Mouse (Mus musculus) frontal cortex, postnatal 10 days (tissue): ENCODE measurements at regions not wholly inside any gene's neighbourhood (a gene's known extent, or its start where the extent isn't known, plus 50 kb on each side); places are given as distances from the start of the nearest gene placed in this dataset.

Experiments used
- DNase-seq, 2 experiments: peaks; one replicate each; pipeline ENCODE4 v3.0.0; 2022; ENCODE audit warnings: low spot score in 2 of 2, mixed read lengths in 1 of 2

DNA sequence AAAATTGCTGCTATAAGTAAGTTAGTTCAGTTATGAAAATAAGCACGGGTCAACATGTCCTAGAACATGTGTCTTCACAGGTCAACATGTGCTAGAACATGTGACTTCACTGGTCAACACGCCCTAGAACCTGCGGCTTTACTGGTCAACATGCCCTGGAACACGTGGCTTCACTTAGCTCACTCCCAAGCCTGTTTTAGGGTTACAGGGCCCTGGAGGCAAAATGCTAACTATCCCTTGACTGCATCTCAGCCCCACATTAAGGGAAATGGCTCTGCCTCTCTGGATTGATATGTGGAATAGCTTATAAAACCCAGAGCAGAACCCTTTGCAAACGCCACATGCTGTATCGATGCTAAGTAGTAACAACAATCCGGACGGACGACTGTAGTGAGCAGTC, 67.8 kb downstream of the Nkx6-1 start:
- DNase-seq, result no peak

DNA sequence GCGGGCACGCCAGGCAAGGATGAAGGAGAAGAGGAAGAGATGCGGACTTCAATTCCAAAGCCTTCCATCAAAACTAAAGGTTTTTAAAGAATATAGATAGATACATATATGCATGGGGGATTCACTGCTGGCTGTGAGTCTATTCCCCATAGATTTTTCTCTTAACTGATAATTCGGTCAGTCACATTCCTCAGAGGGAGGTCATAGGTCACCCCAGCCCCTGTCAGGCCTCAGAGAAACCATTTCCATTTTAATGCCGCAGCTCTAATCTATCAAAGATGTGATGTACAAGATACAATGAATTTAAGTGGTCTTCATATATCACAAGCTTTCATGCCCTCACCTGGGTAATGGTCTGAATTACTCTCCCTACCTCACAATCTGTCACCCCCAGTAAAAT, 73.6 kb downstream of the Nkx6-1 start:
- DNase-seq, result no peak

DNA sequence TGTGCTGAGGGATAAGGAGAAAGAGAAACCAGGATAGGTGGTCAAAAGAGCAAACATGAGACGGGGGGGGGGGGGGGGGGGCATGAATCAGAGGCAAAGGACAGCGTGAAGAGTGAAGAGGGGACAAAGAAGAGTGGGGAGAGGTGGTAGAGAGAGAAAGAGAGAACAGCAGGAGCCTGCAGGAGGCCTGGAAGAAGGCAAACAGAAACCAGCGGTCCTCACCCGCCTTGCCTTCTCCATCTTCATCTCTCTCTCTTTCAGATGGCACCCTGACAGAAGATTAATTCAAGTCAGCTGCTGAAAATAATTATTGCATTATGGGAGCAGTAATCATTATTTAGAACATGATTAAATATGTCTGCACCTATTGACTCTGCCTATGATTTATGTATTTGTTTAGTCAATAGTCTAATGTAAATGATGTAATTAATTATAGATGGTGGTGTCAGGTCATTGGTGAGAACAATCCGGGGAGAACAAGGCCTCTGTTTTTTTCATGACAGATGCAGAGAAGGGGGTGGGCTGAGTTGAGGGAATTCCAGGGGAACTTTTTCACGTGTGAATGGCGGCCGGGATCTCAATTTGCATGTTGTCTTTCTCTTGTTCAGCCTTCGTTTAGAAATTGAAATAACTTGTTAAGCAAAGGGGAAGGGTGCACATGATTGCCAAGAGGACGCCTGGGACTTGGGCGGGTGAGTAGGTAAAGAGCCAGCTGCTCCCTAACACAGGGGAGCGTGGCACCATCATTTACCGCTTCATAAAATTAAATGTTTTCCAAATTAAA, 74.3 kb downstream of the Nkx6-1 start:
- no peak for DNase-seq

DNA sequence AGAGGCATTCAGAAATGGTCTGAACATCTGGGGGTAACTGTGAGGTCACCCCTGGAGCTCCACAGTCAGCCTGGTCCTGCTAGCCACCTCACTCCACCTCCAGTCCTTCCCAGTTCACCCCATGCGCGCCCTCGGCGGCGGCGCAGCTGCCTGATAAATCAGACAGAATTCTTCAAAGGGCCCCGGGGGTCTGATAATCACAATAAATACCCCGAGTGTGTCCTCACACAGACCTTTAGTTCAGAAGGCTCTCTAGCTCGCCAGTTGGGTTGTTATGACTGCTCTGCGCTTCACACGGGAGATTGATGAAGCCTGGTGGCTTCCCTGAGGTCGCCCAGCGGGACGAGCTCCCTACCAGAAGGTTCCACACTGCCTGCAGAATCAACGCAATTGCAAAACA, 91.8 kb downstream of the Nkx6-1 start:
- DNase-seq, result no peak

DNA sequence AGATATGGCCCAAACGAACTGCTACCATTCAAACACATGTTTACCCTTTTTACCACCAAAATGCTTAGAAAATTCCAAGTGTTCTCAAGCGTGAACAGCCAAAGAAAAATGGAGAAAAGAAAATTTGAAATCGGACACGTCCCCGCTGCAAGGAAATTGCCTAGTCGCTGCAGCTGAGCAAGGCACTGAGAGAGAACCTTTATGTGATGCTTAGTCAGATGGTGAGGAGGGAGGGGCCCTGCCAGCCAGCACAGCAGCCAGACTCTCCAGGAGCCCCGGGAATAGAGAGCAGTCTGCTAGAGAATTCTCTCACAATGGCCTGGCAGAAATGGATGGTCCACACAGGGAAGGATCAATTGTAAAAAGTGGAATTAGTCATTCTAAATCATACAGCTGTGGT, 99.0 kb downstream of the Nkx6-1 start:
- DNase-seq, result peak in 1 of 2 experiments; percentile 5

DNA sequence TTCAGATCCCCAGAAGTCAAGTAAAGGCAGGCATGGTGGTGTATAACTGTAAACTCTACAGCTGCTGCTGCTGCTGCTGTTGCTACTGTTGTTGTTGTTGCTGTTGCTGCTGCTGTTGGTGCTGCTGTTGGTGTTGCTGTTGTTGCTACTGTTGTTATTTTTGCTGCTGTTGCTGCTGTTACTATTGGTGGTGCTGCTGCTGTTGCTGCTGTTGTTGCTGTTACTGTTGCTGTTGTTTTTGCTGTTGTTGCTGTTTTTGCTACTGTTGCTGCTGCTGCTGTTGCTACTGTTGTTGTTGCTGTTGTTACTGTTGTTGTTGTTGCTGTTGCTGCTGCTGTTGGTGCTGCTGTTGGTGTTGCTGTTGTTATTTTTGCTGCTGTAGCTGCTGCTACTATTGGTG, 104.4 kb downstream of the Nkx6-1 start:
- DNase-seq, result no peak

DNA sequence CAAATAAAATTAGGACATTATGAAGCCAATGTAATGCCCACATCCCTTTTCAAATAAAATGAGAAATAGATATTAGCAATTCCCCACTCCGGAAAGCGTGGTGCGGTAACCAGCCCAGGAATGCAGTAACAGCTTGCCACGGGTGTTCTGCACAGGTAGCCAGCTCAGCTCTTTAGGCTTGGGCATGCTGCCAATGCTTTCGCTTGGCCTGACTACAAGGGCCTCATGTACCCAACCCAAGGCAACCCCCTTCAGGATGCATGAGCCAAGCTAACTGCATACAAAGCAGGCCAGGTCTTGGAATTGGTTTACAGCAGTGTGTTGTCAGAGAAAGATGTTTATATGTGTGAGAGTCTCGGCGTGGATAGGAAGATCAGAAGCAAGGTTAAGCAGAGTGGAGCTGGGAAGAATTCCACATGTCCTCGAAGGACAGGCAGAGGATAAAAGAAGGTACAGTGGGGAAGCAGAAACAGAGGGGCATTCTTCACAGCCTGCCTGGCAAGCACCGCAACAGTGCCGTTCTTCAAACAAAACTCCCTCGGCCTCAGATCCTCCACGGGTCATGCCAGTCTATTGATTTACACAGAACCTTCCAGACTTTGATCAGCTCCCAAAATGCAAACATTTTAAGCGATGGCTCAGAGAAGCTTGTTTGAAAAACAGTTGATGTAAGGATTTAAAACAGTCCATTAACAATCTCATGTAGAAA, 106.4 kb downstream of the Nkx6-1 start:
- DNase-seq, result peak; percentile 8 to 19

DNA sequence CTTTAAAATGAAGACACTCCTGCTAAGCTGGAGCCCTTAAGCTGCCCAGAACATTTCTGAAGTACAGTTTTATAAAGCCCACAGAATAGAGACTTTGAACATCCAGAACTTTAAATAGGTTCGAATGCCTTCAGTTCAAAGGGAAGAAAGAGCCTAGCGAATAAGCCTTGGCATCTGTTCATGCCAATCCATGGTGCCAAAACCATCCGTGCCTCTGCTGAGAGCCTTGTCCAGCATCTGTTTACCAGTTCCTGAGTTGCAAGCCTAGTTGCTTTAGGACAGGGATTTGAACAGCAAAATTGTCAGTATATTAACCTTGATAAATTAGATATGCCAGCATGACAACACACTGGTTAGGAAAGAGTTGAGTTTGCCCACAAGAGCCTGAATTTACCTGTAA, 107.6 kb downstream of the Nkx6-1 start:
- no peak for DNase-seq

DNA sequence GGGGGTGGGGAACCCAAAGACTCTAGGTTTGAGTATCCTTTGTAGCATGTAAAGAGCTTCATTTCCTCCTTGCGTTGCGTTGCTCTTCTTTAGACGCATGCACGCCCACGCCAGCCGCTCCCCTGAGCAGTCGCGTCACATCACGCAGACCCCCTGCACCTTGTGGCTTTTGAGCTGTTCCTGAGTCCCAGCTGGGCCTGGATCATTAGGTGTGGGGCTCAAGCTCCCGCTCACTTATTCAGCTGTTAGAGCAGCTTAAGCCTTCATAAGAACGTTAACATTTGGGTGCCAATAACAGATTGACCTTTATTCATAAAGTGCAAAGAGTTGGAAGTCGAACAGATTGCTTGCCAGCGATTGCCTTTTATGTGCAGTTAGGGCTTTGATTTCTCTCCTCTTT, 121.5 kb downstream of the Nkx6-1 start:
- no peak for DNase-seq

DNA sequence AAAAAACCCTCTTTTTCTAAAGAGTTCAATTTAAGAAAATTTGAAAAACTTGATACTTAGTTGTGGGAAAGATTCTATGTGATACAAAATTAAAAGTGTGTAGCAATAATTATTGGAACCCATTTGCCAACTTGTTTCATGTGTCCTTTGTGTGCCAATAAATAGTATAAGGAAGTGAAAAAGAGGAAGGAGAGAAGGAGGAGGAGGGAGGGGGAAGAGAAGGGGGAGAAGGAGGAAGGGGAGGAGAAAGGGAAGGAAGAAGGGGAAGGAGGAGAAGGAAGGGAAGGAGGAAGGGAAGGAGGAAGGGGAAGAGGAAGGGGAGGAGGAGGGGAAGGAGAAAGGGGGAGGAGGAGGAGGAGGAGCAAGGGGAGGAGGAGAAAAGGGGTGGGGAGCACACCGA, 125.0 kb downstream of the Nkx6-1 start:
- no peak for DNase-seq

DNA sequence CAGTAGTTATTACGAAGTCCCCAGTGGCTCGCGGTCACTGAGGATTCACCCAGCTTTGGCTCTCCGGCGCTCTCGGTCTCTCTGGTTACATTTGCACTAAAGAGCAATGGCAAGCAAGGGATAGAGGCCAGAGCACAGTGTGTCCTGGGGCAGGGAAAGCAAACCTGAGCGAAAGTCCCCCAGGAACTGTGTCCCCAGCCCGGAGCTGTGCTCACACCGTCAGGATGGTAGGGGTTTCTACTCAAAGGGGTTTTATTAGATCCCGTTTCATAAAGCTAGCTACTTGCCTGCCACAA, 125.6 kb downstream of the Nkx6-1 start:
- DNase-seq, result no peak

DNA sequence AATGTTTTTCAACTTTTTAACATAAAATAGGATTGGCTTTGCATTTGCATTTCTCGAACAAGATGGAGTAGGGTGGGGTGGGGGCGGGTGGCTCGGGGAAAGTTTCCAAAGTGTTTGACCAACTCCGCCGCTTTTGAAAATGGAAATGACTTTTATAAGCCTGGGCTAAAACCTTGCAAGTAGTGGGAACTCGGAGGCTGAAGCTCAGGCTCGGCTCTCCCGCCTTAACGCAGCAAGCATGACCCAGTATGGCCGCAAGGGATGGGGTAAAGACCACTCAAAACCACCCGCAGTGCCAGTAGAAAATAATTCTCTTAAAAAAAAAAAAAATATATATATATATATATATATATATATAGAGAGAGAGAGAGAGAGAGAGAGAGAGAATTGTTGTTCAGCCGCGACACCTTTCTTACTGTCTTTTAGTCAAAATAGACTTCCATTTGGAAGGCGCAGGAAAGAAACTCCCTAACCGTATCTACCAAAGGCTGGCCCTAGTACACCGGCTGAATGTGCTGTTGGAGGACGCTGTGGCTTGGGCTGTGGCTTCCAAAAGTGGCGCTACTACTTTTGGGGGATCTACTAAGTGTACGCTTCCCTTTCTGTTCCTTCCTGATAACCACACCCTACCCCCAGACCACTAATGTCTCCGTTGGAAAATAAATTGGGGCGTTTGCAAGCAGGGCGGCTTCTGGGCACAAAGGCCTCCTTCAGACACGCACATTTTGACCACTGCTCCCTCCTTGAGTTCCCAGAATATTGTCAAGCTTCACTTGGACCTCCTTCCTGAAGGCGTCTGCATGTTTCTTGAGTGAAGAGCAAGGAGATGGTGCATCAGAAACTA, 126.2 kb downstream of the Nkx6-1 start:
- no peak for DNase-seq

DNA sequence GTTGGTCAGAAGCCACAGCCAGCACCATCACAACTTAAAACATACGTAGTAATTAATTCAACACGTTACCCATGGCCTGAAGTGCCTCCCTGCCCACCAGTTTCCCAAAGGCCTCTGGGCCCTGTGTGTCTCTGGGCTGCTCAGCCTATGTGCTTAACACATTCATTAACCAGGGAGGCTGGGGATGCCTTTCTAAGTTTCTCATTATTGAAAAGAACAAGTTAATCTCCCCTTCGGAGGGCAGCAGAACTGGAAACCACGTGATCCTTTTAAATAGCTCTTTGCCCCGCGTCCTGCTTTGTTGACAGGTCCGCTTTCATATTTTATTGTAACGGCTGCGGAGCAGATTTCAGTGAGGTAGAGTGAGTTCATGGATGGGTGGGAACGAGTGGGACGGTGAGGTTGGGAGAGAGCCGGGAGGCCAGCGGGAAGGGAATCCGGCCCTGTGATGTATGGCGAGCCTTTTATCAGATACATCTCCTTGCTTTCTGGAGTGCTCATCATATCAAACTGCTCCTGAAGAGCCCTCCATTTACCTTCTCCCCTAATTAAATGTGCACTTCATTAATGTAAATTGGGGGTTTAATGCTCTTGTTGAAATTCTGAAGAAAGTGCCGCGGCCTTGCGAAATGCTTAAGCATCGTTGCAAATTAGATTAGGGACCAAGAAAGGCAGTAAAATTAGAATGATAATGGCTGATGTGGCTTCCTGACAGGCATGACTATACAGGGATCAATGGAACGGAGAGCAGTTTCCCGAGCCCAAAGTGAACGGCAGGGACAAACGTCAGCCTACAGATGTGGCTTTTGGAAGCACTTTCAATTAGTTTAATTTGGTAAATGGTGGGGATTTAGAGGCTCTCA, 127.0 kb downstream of the Nkx6-1 start:
- no peak for DNase-seq

DNA sequence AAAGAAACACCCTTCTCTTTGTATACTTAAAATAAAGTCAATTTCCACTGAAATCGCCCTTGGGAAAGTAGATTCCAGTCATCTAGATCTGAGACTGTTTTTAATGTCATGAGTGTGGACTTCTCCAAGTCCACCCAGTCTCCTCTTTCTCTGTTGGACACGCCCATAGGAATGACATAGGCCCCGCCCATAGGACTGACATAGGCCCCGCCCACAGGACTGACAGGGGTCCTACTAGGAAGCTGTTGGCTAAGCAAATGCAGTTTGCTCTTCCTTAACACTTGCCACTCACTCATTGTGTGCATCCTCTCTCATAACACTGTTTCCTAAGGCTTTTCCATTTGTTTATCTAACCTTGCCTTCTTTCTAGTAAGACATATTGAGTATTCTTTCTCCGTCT, 129.3 kb downstream of the Nkx6-1 start:
- DNase-seq, result no peak

DNA sequence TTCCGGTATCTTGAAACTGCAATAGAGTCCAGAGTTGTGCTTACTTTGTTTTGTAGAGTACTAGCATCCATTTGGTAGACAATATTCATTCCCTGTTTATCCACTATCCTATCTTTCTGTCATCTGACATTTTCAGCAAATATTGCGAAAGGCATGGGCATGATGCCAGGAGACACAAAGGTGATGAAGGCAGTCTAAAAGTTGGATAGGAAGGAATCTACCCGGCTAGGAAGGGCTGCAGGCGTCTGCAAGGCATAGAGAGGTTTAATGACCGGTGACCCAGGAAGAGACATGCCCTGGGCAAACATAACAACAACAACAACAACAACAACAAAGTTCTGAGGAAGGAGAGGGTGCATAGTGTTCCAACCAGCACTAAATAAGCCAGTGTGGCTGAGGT, 139.4 kb downstream of the Nkx6-1 start:
- DNase-seq, result no peak

DNA sequence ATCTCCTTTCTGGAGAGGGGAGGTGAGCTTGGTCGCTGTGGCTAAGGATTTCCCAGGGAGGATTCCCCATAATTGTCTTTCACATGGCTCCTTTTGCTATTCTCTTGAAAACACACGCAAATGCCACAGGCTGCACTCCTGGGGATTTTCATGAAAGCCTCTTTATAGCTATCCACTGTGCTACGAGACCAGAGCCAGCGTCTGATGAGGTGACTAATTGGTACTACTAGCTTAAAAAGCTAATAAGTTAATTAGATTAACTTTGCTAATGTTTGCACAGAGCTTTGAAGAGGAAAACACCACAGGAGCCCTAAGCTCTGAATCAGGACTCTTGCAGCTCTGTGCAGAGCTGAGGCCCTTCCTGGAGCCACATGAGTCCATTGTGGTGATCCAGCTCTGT, 140.1 kb downstream of the Nkx6-1 start:
- DNase-seq, result no peak

DNA sequence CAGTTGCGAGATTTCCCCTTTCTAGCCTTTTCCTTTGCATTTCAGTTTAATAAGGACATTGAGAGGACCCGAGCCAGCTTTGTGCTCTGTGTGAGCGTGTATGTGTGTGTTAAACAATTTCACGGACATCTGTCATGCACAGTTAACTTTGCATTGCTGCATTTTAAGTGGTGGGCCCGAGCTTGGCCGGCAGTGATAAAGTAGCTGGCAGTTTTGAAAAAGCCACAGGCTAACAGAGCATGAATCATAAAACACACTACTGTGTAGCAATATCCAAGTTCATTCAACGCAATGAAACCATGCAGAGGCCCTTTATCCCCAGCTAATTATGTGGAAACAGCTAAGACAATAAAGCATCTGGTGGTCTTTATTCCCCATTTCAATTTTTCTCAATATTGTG, 140.9 kb downstream of the Nkx6-1 start:
- DNase-seq, result no peak

DNA sequence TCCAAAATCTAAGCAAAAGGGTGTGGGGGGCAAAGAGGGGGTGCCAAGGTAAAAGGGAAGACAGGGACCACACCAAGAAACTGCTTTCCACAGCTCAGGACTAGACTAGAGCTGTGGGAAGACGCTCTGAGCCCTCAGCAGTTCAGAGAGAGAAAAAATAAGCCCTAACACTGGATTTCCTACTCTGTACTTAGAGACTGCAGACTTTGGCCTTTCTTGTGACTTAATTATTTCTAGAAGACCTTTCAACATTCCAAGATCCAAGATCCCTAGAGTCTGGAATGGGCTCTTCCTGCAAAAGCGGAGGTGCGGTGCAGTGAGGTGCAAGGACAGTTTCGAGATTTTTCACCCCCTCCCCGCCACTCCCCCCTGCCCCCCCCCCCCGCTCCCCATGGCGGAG, 141.3 kb downstream of the Nkx6-1 start:
- no peak for DNase-seq

DNA sequence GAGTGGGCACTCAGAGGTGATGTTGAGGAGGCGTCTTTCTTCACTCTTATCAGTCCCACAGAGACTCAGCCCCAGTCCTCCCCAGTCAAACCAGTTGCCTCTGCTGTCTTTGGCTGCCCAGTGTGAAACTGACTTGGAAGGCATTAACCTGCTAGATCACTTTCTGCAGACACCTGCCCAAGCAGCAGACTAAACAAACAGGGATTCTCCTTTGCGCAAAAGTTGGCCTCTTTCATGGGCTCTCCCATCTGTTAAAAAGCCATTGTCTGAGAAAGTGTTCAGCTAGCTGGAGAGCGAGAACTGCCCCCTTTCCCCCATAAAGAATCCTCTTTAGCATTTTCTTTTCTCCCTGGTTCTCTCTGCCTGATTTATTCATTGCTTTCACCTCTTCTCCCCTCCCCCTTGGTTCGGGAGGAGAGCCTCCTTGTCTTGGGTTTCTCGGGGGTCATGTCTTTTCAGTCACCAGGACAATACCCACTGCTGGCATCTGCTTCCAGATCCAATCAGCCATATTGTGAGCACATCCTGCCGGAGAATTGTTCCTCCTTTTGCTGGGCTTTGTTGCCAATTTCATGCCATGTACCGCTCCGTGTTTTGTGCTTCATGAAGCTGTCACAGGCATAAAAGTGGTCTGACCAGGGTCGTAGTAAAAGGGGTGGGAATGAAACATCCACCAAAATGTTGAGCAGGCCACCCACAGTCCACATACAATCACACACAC, 143.7 kb downstream of the Nkx6-1 start:
- no peak for DNase-seq

DNA sequence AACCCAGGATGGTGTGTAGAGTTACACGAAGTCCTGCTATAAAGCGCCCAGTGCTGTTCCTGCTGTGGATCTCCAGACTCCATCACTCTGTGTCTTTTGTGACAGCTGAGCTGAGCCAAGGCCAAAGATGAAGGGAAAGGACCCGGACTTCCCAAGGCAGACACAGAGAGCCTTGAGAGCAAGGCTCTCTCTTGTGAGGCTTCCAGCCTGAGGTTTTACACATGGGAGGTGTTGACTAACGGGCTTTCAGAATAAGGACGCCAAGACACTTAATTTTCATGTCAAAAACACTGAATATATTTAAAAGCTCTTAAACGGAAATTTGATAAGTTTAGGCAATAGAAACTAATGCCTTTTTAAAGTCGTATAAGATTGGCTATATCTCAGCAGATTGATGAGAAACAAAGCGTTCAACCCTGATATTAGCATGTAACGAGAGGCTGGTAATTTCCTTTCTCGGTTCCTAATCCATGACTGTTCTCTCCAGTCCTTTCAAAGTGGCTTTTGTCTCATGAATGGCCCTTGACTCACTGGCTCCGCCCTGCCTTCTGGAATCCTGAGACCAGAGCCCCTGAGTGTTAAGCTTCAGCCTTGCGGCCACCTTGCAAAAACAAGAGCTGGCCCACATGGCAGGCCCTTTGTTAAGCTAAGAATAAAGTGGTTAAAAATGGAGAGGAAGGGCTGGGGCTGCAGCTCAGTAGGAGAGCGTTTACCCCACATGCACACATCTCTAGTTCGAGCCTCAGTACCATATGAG, 145.8 kb downstream of the Nkx6-1 start:
- DNase-seq, result no peak

DNA sequence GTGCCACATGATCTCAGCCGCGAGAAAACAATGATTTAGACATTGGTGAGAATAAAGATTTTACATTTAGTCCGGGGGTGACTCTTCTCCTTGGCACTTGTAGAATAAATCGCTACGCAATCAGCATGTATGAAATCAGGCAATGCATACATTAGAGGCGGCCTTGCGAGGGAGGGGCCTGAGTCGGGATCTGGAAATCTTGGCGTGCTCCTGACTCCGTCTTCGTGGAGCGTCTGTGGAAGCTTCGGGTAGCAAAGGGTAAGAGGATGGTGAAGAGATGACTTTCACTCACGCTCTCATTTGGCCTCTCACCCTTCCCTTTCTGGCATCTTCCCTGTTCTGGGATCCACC, 167.1 kb downstream of the Nkx6-1 start:
- DNase-seq, result no peak
